Comparison of ENCODE assay signal across 8 mouse cellular contexts in genomic region chr19:10561558-10562314, GRCm38 (mm10). TPM values are rescaled to one million over a fixed set of nuclear protein-coding genes. Genes with fewer than 3 reads are reported as not detected.
DNase-seq lines count a peak whose midpoint lies in the region; ATAC-seq and TF ChIP-seq lines count a peak whose summit lies in the region.

No protein-coding gene starts in this region.

- WGBS in kidney, embryonic 16.5 days = 49% methylated on average over 6 of the region's 6 CpGs
- WGBS in heart, embryonic 12.5 days = 29% methylated on average over 6 of the region's 6 CpGs
- WGBS in lung, postnatal 0 days = 48% methylated on average over 6 of the region's 6 CpGs

- H3K9ac ChIP-seq in kidney, embryonic 16.5 days (replicated peaks; ENCODE audit: low read length) = no peak overlapping the region
- no peak overlapping the region for H3K9ac ChIP-seq in heart, embryonic 12.5 days
- H3K9ac ChIP-seq in lung, postnatal 0 days (replicated peaks; ENCODE audit: low read depth) = no peak overlapping the region

- no peak overlapping the region for H3K4me2 ChIP-seq in kidney, embryonic 16.5 days (replicated peaks; ENCODE audit: low read depth, low read length)
- 0 out of 2 replicates have a peak overlapping the region, but pooled peaks have one; percentile 11 for H3K4me2 ChIP-seq in heart, embryonic 12.5 days
- H3K4me2 ChIP-seq in lung, postnatal 0 days (replicated peaks; ENCODE audit: low read depth, low read length) = no peak overlapping the region

- no peak for TF ChIP-seq EP300 in lung, postnatal 0 days (IDR thresholded peaks at IDR 0.05)

- DNase-seq in kidney, adult 9 months = no peak
- peak; percentile 40 for DNase-seq in adrenal gland, postnatal 10 days
- DNase-seq in lung, postnatal 0 days (ENCODE audit: low spot score) = peak; percentile 79
- no peak for DNase-seq in layer of hippocampus, adult 18-20 months (ENCODE audit: low spot score in 2 of 2)
- DNase-seq in thymus, postnatal 4 days = no peak
- no peak for DNase-seq in B cell, adult 2 months

- no peaks in the 10 kb centered on the region for H3K9me3 ChIP-seq in kidney, embryonic 16.5 days (ENCODE audit: low read length)
- H3K9me3 ChIP-seq in heart, embryonic 12.5 days (replicated peaks) = no peaks in the 10 kb centered on the region
- H3K9me3 ChIP-seq in lung, postnatal 0 days (ENCODE audit: low read length) = no peaks in the 10 kb centered on the region

- peaks cover 3% of the 10 kb centered on the region; the same call in 1 of the 2 replicates for H3K27me3 ChIP-seq in kidney, embryonic 16.5 days (ENCODE audit: insufficient read depth, low read length)
- H3K27me3 ChIP-seq in heart, embryonic 12.5 days (replicated peaks) = no peaks in the 10 kb centered on the region
- no peaks in the 10 kb centered on the region for H3K27me3 ChIP-seq in lung, postnatal 0 days (replicated peaks; ENCODE audit: insufficient read depth, low read length)

- no peak for ATAC-seq in kidney, embryonic 16.5 days (ENCODE audit: low FRiP score, low TSS enrichment)
- ATAC-seq in heart, embryonic 12.5 days (ENCODE audit: insufficient number of reproducible peaks, low FRiP score) = peak; percentile 84
- peak; percentile 85 for ATAC-seq in lung, postnatal 0 days

- H3K4me3 ChIP-seq in kidney, embryonic 16.5 days (ENCODE audit: low read length) = no peak overlapping the region
- no peak overlapping the region for H3K4me3 ChIP-seq in heart, embryonic 12.5 days
- H3K4me3 ChIP-seq in lung, postnatal 0 days (ENCODE audit: low read depth, low read length) = no peak overlapping the region

- peak overlapping the region; percentile 4; the same call in 1 of the 2 replicates for H3K27ac ChIP-seq in kidney, embryonic 16.5 days (ENCODE audit: low read length)
- peak overlapping the region; percentile 93 for H3K27ac ChIP-seq in heart, embryonic 12.5 days (ENCODE audit: poor library complexity, severe bottlenecking)
- peak overlapping the region; percentile 83 for H3K27ac ChIP-seq in lung, postnatal 0 days (ENCODE audit: low read length)

- no peak for TF ChIP-seq CTCF in lung, postnatal 0 days (IDR thresholded peaks at IDR 0.05)

- H3K36me3 ChIP-seq in kidney, embryonic 16.5 days (ENCODE audit: insufficient read depth, low read length) = no peaks in the 10 kb centered on the region
- H3K36me3 ChIP-seq in heart, embryonic 12.5 days = no peaks in the 10 kb centered on the region
- no peaks in the 10 kb centered on the region for H3K36me3 ChIP-seq in lung, postnatal 0 days (ENCODE audit: insufficient read depth, low read length)

- no peaks in the 10 kb centered on the region for H3K4me1 ChIP-seq in kidney, embryonic 16.5 days (ENCODE audit: insufficient read depth, low read length)
- peaks cover 16% of the 10 kb centered on the region for H3K4me1 ChIP-seq in heart, embryonic 12.5 days (replicated peaks)
- no peaks in the 10 kb centered on the region for H3K4me1 ChIP-seq in lung, postnatal 0 days (ENCODE audit: insufficient read depth, low read depth, low read length)

RNA-seq across cellular contexts. Expression of gene Tmem216, which starts 5.7 kb away (rescaled TPM):
- 51.9 and 53.0 TPM in 2 replicates for polyA plus RNA-seq in kidney, embryonic 16.5 days (2015; fragmentation: Nextera tagmentation; extraction: Ambion mirVana)
- 10 to 100 TPM; 11.5 to 16.7 TPM for total RNA-seq in adrenal gland, postnatal 10 days (2021)
- 17.8 and 20.0 TPM in 2 replicates for polyA plus RNA-seq in heart, embryonic 12.5 days (2016; fragmentation: Nextera tagmentation; extraction: Ambion mirVana)
- polyA plus RNA-seq in lung, postnatal 0 days (2015; fragmentation: Nextera tagmentation; extraction: Ambion mirVana) = 43.0 and 44.5 TPM in 2 replicates
- 10 to 100 TPM; 10.6 to 10.8 TPM for total RNA-seq in layer of hippocampus, adult 18-20 months (2021)

RNA-seq across cellular contexts. Expression of gene Cyb561a3, which starts 15.2 kb away (rescaled TPM):
- 20.0 and 21.6 TPM in 2 replicates for polyA plus RNA-seq in kidney, embryonic 16.5 days (2015; fragmentation: Nextera tagmentation; extraction: Ambion mirVana)
- total RNA-seq in adrenal gland, postnatal 10 days (2021) = 10 to 100 TPM; 17.9 to 21.6 TPM
- polyA plus RNA-seq in heart, embryonic 12.5 days (2016; fragmentation: Nextera tagmentation; extraction: Ambion mirVana) = 13.5 and 15.9 TPM in 2 replicates
- 42.3 and 48.1 TPM in 2 replicates for polyA plus RNA-seq in lung, postnatal 0 days (2015; fragmentation: Nextera tagmentation; extraction: Ambion mirVana)
- 1 to 10 TPM; 9.4 TPM for total RNA-seq in layer of hippocampus, adult 18-20 months (2021)

RNA-seq across cellular contexts. Expression of gene Tmem138, which starts 15.4 kb away (rescaled TPM):
- polyA plus RNA-seq in kidney, embryonic 16.5 days (2015; fragmentation: Nextera tagmentation; extraction: Ambion mirVana) = 46.6 and 48.8 TPM in 2 replicates
- total RNA-seq in adrenal gland, postnatal 10 days (2021) = 1 to 10 TPM; 8.6 to 8.7 TPM
- 26.2 and 26.5 TPM in 2 replicates for polyA plus RNA-seq in heart, embryonic 12.5 days (2016; fragmentation: Nextera tagmentation; extraction: Ambion mirVana)
- polyA plus RNA-seq in lung, postnatal 0 days (2015; fragmentation: Nextera tagmentation; extraction: Ambion mirVana) = 19.4 and 21.6 TPM in 2 replicates
- 10 to 100 TPM; 11.2 to 12.8 TPM for total RNA-seq in layer of hippocampus, adult 18-20 months (2021)

RNA-seq across cellular contexts. Expression of gene Sdhaf2, which starts 35.8 kb away (rescaled TPM):
- polyA plus RNA-seq in kidney, embryonic 16.5 days (2015; fragmentation: Nextera tagmentation; extraction: Ambion mirVana) = 65.1 and 66.0 TPM in 2 replicates
- 10 to 100 TPM; 52.5 to 60.1 TPM for total RNA-seq in adrenal gland, postnatal 10 days (2021)
- 48.4 and 52.1 TPM in 2 replicates for polyA plus RNA-seq in heart, embryonic 12.5 days (2016; fragmentation: Nextera tagmentation; extraction: Ambion mirVana)
- polyA plus RNA-seq in lung, postnatal 0 days (2015; fragmentation: Nextera tagmentation; extraction: Ambion mirVana) = 46.4 and 49.8 TPM in 2 replicates
- 10 to 100 TPM; 51.3 to 55.5 TPM for total RNA-seq in layer of hippocampus, adult 18-20 months (2021)

RNA-seq across cellular contexts. Expression of gene Cpsf7, which starts 36.7 kb away (rescaled TPM):
- 47.5 and 53.0 TPM in 2 replicates for polyA plus RNA-seq in kidney, embryonic 16.5 days (2015; fragmentation: Nextera tagmentation; extraction: Ambion mirVana)
- total RNA-seq in adrenal gland, postnatal 10 days (2021) = 10 to 100 TPM; 50.0 to 69.4 TPM
- 36.9 and 41.4 TPM in 2 replicates for polyA plus RNA-seq in heart, embryonic 12.5 days (2016; fragmentation: Nextera tagmentation; extraction: Ambion mirVana)
- 19.8 and 20.0 TPM in 2 replicates for polyA plus RNA-seq in lung, postnatal 0 days (2015; fragmentation: Nextera tagmentation; extraction: Ambion mirVana)
- 10 to 100 TPM; 68.6 to 74.5 TPM for total RNA-seq in layer of hippocampus, adult 18-20 months (2021)

Comparison
In these comparisons a context has a peak if more than half of its experiments do, and no peak if none do; other contexts are left out.
1. H3K27ac ChIP-seq: peak in every context shown above with its lines; median percentile 93 in heart, embryonic 12.5 days; 83 in lung, postnatal 0 days; 4 in kidney, embryonic 16.5 days.
2. DNase-seq: peak in adrenal gland, postnatal 10 days (single experiment) and lung, postnatal 0 days (single experiment); none in kidney, adult 9 months (single experiment), layer of hippocampus, adult 18-20 months (0 of 2), thymus, postnatal 4 days (single experiment) and B cell, adult 2 months (0 of 2).